Mouse (Mus musculus): ENCODE data around the gene Psmd13. TPM values are rescaled to one million over a fixed set of nuclear protein-coding genes. Genes with fewer than 3 reads are reported as not detected.

The Psmd13 gene
- polyA plus RNA-seq, 1 experiment, result 201 TPM

DNA sequence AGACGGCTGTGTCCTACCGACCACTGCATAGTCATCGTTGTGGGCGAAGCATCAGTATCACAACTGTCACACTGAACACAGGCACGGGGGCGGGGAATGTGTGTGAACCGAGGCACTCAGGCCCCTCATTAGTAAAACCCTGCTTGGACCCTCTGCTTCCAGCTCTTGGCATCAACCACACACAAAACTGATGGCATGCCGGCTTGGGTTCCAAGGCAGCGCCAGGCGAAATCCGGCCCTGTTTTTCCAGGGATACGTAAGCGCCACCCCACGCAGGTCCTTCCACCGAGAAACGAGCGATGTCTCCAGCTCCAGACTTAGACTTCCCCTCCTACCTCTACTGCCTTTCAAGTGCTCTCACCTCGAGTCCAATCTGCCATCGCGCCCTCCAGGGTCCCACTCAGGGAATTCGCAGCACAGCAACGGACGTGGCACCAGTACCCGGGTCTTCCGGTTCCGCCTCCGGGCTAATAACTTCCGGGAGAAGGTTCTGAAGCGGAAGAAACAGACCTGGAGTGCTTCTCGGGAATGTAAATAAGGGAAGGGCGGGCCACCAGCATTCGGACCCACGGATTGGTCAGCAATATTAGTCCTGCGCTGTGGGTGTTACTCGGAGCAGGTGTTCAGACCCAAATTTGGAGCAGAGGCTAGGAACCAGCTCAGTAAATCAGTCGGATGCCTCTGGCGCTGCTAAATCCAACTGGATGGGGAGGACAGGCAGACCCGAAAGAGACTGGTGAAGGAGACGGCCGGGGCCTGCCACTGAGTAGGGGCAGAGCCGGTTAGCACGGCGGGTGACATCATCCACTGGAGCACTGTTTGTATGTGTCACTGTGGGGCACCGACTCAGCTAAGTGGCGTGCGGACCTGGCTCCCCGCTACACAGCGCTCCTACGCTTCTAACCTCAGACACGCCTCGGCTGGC is 25.6 kb upstream of the Psmd13 start, which contains the start of gene Gm45785:
Gene Gm45785 (minus strand): TSS at position 472 of the 925 bp plus-strand sequence.
- Histone ChIP-seq H3ac (ENCODE audit: control insufficient read depth, insufficient read length) (peak within 1 kb of the TSS; percentile 39), H3K36me3 (ENCODE audit: control insufficient read depth, insufficient read depth) (peaks cover 14% of the 10 kb centered on the region), H3K79me2 (ENCODE audit: control insufficient read depth, insufficient read depth) (peaks cover 54% of the 10 kb centered on the region), H3K4me3 (peak within 1 kb of the TSS; percentile 97), H3K4me2 (ENCODE audit: low read depth) (peak within 1 kb of the TSS; percentile 84), H3K27me3 (ENCODE audit: control insufficient read depth, insufficient read depth, insufficient read length) (no peaks in the 10 kb centered on the region)
- TF ChIP-seq SRF (IDR thresholded peaks at IDR 0.05; ENCODE audit: control insufficient read depth, insufficient read length, low read depth) (peak; percentile 87), POLR2AphosphoS2 (IDR thresholded peaks at IDR 0.05; ENCODE audit: insufficient read length, low read depth) (peak; percentile 67), REST (IDR thresholded peaks at IDR 0.05; ENCODE audit: insufficient read depth, insufficient read length) (no peak), MYOG (IDR thresholded peaks at IDR 0.05; ENCODE audit: control insufficient read depth in 1 of 3, insufficient read depth in 1 of 3, insufficient read length in 2 of 3, low read depth in 2 of 3) (peak in 1 of 3 experiments; percentile 64), CEBPB (IDR thresholded peaks at IDR 0.05; ENCODE audit: insufficient read depth, poor library complexity, severe bottlenecking) (no peak), USF1 (IDR thresholded peaks at IDR 0.05; ENCODE audit: low read depth) (no peak), MYOD1 (IDR thresholded peaks at IDR 0.05; ENCODE audit: control insufficient read depth in 1 of 3, insufficient read length in 2 of 3, low read depth in 2 of 3) (peak; percentile 13 to 64 (median 47)), POLR2A (IDR thresholded peaks at IDR 0.05; ENCODE audit: insufficient read length, low read depth) (peak; percentile 76)

DNA sequence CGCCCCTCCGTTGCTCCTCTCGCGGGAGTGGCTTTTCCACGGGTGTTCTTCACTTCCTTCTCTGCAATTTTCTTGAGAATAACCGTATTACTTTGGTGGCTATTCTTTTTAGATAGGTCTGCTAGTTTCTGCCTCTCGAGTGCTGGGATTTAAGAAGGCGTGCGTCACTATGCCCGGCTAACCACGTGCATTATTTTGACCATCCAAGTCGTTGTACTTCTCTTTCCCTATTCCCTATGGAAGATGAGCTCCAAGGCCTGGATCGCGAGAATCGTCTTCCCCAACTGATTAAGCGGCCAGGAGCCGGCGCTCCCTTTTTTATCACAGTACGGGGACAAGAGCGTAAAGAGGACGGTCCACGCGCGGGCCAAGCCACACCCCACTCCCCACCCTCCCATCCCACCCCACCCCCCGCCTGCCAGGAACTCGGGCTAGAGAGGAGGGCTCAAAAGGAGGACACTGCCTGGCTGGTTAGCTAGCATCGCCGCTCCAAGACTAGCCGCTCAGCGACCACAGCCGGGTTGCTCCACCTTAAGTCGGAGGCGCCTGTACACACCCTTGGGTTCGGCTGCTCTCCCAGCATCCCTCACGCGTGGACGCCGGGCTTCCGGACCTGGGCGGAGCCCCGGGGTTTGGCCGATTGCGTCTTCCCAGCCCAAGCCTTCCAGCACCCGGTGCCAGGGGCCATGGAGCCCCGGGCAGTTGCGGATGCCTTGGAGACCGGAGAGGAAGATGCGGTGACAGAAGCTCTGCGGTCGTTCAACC is 24.8 kb upstream of the Psmd13 start, which contains the start of gene Ric8a:
Gene Ric8a (plus strand): TSS at position 173 of the 765 bp plus-strand sequence.
- peaks cover 22% of the 10 kb centered on the region for H3K36me3 ChIP-seq (ENCODE audit: control insufficient read depth, insufficient read depth)
- no peaks in the 10 kb centered on the region for H3K27me3 ChIP-seq (ENCODE audit: control insufficient read depth, insufficient read depth, insufficient read length)
- peak within 1 kb of the TSS; percentile 39 for H3ac ChIP-seq (ENCODE audit: control insufficient read depth, insufficient read length)
- TF ChIP-seq MYOG (IDR thresholded peaks at IDR 0.05; ENCODE audit: control insufficient read depth in 1 of 3, insufficient read depth in 1 of 3, insufficient read length in 2 of 3, low read depth in 2 of 3), result peak in 1 of 3 experiments; percentile 50
- TF ChIP-seq POLR2AphosphoS2 (IDR thresholded peaks at IDR 0.05; ENCODE audit: insufficient read length, low read depth), result peak; percentile 75
- TF ChIP-seq REST (IDR thresholded peaks at IDR 0.05; ENCODE audit: insufficient read depth, insufficient read length), result no peak
- TF ChIP-seq SRF (IDR thresholded peaks at IDR 0.05; ENCODE audit: control insufficient read depth, insufficient read length, low read depth), result no peak
- peak; percentile 84 for TF ChIP-seq POLR2A (IDR thresholded peaks at IDR 0.05; ENCODE audit: insufficient read length, low read depth)
- H3K4me2 ChIP-seq (ENCODE audit: low read depth), result peak within 1 kb of the TSS; percentile 86
- peak within 1 kb of the TSS; percentile 97 for H3K4me3 ChIP-seq
- H3K79me2 ChIP-seq (ENCODE audit: control insufficient read depth, insufficient read depth), result peaks cover 61% of the 10 kb centered on the region

DNA sequence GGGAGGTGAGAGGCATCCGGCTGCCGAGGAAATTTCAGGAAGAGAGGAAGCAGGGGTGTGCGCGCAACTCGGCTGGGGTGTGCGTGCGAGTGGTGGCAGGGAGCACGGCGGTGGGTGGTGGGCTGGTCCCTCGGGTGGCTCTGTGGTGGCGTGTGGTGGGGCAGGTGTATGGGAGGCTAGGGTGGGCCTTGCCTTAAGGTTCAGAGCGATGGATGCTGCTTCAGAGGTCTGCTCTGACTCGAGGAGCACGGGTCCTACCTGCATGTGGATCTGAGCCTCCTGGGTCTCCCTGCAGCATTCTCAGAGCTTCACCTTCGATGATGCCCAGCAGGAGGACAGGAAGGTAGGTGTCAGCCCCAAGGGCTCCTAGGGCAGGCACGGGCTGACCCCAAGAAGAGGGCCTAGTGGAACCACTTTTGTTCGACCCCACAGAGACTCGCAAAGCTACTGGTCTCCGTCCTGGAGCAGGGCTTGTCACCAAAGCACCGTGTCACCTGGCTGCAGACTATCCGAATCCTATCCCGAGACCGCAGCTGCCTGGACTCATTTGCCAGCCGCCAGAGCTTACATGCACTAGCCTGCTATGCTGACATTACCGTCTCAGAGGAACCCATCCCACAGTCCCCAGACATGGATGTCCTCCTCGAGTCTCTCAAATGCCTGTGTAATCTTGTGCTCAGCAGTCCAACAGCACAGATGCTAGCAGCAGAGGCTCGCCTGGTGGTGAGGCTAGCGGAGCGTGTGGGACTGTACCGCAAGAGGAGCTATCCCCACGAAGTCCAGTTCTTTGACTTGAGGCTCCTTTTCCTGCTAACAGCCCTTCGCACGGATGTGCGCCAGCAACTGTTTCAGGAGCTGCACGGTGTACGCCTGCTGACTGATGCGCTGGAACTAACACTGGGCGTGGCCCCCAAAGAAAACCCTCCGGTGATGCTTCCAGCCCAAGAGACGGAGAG is 23.9 kb upstream of the Psmd13 start, which contains the start of gene Bet1l:
Gene Bet1l (minus strand): TSS at position 28 of the 956 bp plus-strand sequence.
- peaks cover 61% of the 10 kb centered on the region for H3K79me2 ChIP-seq (ENCODE audit: control insufficient read depth, insufficient read depth)
- H3ac ChIP-seq (ENCODE audit: control insufficient read depth, insufficient read length), result peak within 1 kb of the TSS; percentile 39
- H3K36me3 ChIP-seq (ENCODE audit: control insufficient read depth, insufficient read depth), result peaks cover 29% of the 10 kb centered on the region
- H3K27me3 ChIP-seq (ENCODE audit: control insufficient read depth, insufficient read depth, insufficient read length), result no peaks in the 10 kb centered on the region
- H3K4me2 ChIP-seq (ENCODE audit: low read depth), result peak within 1 kb of the TSS; percentile 86
- no peak for TF ChIP-seq TCF3 (IDR thresholded peaks at IDR 0.05; ENCODE audit: insufficient read length, low read depth)
- TF ChIP-seq E2F4 (IDR thresholded peaks at IDR 0.05; ENCODE audit: insufficient read depth), result no peak
- no peak for TF ChIP-seq TCF12 (IDR thresholded peaks at IDR 0.05; ENCODE audit: insufficient read depth, poor library complexity, severe bottlenecking)
- TF ChIP-seq MAX (IDR thresholded peaks at IDR 0.05; ENCODE audit: low read depth), result no peak
- no peak for TF ChIP-seq SRF (IDR thresholded peaks at IDR 0.05; ENCODE audit: control insufficient read depth, insufficient read length, low read depth)
- TF ChIP-seq MYOD1 (IDR thresholded peaks at IDR 0.05; ENCODE audit: control insufficient read depth in 1 of 3, insufficient read length in 2 of 3, low read depth in 2 of 3), result peak in 1 of 3 experiments; percentile 32
- H3K4me3 ChIP-seq, result peak within 1 kb of the TSS; percentile 97

DNA sequence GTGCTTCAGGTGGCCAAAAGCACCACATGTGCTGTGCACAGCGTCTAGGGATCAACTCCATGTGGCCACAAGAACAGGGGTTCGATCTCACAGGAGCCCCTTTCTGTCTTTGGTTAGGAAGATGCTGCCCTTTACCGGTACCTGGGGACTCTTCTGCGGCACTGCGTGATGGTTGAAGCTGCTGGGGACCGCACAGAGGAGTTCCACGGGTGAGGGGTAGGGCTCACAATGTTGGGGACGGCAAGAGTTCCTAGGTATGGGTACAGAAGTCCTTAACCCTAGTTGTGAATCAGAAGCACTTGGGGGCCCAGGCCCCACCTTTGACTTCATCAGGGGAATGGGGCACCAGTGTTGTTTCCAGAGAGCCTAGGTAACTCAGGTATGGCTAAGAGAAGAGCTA is 23.0 kb upstream of the Psmd13 start:
- H3K4me2 ChIP-seq (ENCODE audit: low read depth), result peak overlapping the region; percentile 86
- H3K27me3 ChIP-seq (ENCODE audit: control insufficient read depth, insufficient read depth, insufficient read length), result no peaks in the 10 kb centered on the region
- TF ChIP-seq MYOD1 (IDR thresholded peaks at IDR 0.05; ENCODE audit: control insufficient read depth in 1 of 3, insufficient read length in 2 of 3, low read depth in 2 of 3) (no peak), MAX (IDR thresholded peaks at IDR 0.05; ENCODE audit: low read depth) (no peak), POLR2AphosphoS2 (IDR thresholded peaks at IDR 0.05; ENCODE audit: insufficient read length, low read depth) (no peak), E2F4 (IDR thresholded peaks at IDR 0.05; ENCODE audit: insufficient read depth) (no peak), MYOG (IDR thresholded peaks at IDR 0.05; ENCODE audit: control insufficient read depth in 1 of 3, insufficient read depth in 1 of 3, insufficient read length in 2 of 3, low read depth in 2 of 3) (no peak), TCF3 (IDR thresholded peaks at IDR 0.05; ENCODE audit: insufficient read length, low read depth) (no peak), TCF12 (IDR thresholded peaks at IDR 0.05; ENCODE audit: insufficient read depth, poor library complexity, severe bottlenecking) (no peak)
- peak overlapping the region; percentile 97 for H3K4me3 ChIP-seq
- H3K79me2 ChIP-seq (ENCODE audit: control insufficient read depth, insufficient read depth), result peaks cover 57% of the 10 kb centered on the region
- H3ac ChIP-seq (ENCODE audit: control insufficient read depth, insufficient read length), result no peak overlapping the region
- H3K36me3 ChIP-seq (ENCODE audit: control insufficient read depth, insufficient read depth), result peaks cover 27% of the 10 kb centered on the region

All from myocyte (in vitro differentiated cells).